Mouse (Mus musculus): ENCODE measurements around the gene Exoc3l.
"Not testable (repeated sequence)": the region's sequence is repeated elsewhere in the genome, so short reads cannot be mapped to it uniquely, and the experiment has no call there.

Gene Exoc3l

DNA sequence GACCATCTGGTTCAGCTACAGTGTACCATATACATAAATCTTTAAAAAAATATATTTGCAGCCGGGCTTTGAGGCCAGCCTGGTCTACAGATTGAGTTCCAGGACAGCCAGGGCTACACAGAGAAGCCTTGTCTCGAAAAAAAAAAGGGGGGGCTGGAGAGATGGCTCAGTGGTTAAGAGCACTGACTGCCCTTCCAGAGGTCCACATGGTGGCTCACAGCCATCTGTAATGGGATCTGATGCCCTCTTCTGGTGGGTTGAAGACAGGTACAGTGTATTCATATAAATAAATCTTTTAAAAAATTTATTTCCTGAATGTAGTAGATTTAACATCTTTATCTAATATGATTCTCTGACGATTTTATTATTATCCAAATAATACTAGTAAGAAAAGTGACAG lies 4.1 kb downstream of the Exoc3l start:
- DNase-seq (ENCODE audit: low spot score in 2 of 2) = not testable (repeated sequence)

DNA sequence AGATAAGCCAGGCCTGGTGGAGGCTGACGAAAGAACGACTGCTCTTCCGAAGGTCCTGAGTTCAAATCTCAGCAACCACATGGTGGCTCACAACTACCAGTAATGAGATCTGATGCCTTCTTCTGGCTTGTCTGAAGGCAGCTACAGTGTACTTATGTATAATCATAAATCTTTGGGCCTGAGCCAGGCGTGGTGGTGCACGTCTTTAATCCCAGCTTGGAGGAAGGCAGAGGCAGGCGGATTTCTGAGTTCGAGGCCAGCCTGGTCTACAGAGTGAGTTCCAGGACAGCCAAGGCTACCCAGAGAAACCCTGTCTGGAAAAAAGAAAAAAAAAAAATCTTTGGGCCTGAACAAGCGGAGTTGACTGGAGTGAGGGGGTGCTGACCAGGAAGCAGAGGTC lies 4.5 kb downstream of the Exoc3l start:
- not testable (repeated sequence) for DNase-seq (ENCODE audit: low spot score in 2 of 2)

DNA sequence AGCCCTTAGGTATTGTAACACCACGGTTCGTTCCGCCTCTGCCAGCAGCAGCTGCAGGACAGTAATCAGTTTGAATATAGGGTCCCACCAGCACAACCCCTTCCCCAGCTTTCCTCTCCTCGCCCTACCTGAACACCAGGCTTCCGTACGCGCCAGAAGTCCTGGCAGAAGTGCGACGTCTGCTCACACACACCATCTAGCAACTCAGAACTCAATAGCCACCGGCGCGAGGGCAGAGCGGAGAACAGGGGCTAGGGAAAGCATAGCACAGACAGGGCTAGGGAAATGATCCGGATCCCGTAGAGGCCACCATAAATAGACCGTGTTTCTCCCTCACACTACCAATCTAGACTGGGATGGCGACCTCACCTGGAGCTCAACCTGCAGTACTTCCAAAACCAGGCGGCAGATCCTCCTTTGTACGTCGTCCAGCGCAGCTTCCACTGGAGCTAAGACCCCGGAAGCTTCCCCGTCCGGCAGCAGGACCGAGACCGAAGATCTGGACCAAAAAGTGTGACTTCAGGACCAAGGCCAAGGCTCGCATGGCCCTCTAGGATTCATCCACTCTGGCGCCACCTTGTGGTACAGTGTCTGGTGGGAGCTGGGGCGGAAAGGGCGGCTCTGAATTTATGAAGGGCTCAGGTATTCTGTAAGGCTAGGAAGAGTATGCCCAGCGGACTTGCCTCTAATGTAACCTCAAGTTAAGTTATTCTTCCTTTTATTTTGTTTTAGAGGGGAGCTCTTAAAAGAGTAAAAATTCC lies 5.2 kb downstream of the Exoc3l start:
- DNase-seq (ENCODE audit: low spot score in 2 of 2) = peak; percentile 79 to 89

DNA sequence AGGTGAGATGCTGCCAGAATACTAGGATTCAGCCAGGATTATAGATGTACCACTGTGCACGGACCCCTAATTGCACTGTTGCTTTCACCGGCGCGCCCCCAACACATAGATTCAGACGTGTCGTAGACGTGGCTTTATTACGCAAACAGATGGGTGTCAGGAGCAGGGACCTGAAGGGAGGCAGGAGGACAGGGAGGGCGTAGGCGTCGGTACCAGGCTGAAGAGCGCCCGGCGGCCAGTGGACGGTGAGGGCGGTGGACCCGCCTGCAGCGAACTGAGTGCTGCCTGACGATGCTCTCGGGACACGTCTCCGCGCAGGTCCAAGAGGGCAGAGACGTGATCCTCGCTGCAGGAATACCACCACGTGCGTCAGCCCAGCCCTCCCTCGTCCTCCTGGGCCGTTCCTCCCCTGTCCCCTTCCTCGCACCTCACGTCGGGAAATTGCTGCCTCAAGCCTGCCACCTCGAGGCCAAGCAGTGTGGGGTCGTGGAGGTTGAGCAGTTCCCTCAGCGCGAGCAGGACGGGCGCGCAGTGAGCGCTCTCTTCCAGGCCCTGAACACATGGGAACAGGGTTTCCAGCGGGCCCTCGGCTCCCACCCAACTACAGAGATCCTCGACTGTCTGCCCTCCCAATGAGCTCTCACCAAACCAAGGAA lies 6.0 kb downstream of the Exoc3l start, which contains the start of gene 4931428F04Rik:
Gene 4931428F04Rik (minus strand): TSS at position 60 of the 656 bp plus-strand sequence.
- DNase-seq (ENCODE audit: low spot score in 2 of 2) = no peak

DNA sequence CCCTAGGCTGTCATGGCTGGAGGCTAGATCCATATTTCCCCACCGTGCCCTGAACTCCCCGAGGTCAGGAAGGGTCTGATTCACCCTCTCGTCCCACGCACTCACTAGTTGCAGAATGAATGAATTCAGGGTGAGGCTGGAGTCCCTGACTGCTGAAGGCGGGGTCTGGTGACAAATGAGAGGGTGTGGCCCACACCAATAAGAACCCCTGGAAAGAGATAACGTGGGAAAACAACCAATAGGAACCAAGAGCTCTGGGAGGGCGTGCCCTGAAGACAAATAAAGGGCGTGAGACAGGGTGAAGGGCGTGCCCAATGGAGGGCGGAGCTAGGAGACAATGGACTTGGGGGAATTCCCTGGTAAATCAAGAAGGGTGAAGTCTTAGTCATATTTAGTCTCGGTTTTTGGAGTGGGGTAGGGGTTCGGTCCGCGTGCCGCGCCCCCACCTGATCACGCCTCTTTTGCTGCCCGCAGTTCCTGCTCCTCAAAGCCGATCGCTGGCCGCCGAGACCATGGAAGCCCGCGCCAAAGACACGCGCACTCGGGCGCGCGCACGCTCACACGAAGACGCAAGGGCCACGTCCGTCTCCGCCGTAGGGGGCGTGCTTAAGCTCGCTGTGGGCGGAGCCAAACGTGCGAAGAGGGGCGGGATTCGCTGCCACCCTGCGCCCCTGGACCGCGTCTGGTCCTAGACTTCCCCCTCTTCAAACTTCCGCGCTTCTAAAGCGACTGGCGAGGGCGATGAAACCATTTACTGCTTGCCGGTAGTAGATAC lies 6.8 kb downstream of the Exoc3l start:
- DNase-seq (ENCODE audit: low spot score in 2 of 2) = peak; percentile 85 to 90

DNA sequence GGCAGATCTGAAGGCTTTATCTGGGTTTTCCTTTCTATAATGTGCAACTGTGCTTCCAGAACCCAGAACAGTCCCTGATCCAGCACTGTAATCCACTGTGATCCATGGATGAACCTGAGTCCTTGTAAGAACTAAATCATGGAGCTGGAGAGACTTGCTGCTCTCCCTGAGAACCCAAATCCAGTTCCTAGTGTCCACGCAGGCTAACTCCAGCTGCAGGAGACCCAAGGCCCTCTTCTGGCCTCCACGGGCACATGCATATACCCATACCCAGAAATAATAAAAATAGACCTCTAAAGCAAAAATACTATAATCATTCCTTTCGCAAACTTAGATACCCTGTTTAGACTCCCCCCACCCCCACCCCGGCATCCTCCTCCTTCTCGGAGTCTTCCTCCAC lies 7.7 kb downstream of the Exoc3l start:
- no peak for DNase-seq (ENCODE audit: low spot score in 2 of 2)

DNA sequence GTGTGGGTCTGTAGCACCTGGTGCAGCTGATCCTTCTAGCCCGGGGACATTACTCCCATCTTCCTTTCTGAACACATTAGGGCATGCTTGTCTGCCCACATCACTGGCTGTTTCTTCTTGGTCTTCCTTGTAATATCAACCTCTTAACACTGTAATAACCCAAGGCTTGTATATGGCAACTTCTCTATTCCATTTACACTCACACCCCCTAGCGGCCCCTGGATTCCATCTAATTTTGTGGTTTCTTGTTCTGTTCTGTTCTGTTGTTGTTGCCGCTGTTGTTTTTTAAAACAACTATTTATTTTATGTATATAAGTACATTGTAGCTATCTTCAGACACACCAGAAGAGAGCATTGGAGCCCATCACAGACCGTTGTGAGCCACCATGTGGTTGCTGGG lies 9.0 kb downstream of the Exoc3l start:
- DNase-seq (ENCODE audit: low spot score in 2 of 2) = no peak

DNA sequence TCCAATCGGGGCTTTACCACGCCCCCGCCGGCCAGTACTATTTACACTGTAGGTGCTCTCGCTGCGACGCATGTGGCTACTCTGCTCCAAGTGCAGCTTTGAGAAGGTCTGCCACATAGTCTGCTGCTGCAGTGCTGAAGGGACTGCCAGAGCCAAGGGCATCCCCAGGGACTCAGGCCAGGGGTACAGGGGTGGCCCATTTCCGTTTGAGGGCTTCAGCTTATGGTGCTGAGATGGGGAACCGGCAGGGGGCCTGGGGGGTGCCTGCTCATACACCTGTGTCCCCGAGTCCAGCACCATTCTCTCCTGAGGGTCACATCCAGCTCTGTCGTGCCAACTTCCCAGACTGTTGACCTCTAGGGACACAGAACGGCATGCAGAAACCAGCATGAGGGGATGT lies 10.4 kb downstream of the Exoc3l start:
- DNase-seq (ENCODE audit: low spot score in 2 of 2) = no peak

DNA sequence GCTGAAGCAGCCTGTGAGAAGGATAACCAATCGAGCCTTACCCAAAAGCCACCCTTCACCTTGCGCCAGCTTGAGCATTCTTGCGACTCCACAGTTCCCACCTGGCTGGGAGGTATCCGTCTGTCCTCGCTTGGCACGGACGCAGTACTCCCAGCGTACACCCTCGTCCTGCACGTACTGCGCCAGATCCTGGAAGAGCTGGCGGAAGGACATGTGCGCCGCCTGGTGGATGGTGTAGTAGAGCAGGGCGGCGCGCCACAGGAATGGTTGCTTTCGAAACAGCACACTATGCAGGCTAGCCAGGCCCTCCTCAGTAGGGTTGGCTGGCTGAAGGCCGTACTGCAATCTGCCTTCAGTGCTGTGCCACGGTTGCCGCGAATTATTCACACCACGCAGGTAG lies 12.8 kb downstream of the Exoc3l start:
- DNase-seq (ENCODE audit: low spot score in 2 of 2) = peak in 1 of 2 experiments; percentile 31

DNA sequence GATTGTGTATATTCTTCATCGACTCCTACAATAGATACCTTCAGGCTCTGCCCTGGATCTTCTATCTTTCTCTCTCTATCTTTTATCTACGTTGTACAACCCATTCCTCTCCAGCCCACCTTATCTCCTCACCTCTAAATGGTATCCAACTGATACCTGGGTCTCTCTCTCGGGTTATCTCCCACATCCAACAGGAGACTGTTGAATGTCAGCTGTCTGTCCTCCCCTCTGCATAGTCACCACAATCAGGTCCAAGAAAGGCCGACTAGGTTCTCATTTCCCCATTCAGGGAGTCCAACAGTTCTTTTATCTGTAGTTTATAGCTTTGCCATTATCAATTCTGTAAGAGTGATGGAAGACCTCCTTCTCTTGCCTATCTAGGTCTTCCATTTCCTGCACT lies 13.7 kb downstream of the Exoc3l start:
- no peak for DNase-seq (ENCODE audit: low spot score in 2 of 2)

DNA sequence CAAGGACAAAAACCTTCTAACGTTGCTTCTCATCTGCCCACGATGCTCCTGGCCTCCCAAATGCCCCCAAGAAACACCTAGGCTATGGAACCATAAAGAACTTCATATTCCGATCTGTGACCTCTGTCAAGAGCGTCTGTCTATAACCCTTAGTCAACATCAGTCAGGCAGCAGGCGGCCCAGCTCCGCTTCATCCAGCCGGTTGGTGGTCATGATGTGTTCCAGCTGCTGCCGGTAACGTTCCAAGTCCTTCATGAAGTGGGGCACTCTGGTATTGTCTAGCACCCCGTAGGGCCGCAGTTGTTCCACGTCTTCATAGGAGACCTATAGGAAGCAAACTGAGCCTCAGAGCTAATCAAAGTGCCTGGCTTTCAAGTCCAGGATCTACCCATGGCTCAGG lies 14.1 kb downstream of the Exoc3l start:
- no peak for DNase-seq (ENCODE audit: low spot score in 2 of 2)

DNA sequence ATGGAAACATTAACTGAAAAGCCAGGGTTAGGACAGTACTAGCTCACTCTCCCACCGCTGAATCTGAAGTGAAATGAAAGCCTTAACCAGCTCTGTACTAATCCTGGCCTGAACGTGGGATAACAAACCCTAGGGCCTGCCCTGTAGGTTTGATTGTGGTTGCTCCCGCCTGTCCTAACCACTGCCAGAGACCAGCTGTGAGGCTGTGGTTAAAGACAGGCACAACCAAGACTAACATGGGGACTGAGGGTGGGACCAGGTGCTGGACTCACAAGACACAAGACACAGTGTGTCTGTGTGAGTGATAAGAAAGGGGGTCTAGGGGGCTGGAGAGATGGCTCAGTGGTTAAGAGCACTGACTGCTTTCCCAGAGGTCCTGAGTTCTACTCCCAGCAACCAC lies 15.3 kb downstream of the Exoc3l start:
- no peak for DNase-seq (ENCODE audit: low spot score in 2 of 2)

DNA sequence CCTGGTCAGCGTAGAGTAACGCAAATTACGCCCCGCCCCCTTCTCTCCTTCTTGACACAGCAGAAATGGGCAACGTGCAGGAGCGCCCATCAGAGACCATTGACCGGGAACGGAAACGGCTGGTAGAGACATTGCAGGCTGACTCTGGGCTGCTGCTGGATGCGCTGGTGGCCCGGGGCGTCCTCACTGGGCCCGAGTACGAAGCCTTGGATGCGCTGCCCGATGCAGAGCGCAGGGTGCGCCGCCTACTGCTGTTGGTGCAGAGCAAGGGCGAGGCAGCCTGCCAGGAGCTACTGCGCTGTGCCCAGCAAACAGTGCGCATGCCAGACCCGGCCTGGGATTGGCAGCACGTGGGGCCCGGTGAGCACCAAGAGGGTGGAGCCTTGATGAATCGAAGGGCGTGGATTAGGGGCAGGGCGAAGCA lies 17.0 kb downstream of the Exoc3l start:
- DNase-seq (ENCODE audit: low spot score in 2 of 2) = peak in 1 of 2 experiments; percentile 77

DNA sequence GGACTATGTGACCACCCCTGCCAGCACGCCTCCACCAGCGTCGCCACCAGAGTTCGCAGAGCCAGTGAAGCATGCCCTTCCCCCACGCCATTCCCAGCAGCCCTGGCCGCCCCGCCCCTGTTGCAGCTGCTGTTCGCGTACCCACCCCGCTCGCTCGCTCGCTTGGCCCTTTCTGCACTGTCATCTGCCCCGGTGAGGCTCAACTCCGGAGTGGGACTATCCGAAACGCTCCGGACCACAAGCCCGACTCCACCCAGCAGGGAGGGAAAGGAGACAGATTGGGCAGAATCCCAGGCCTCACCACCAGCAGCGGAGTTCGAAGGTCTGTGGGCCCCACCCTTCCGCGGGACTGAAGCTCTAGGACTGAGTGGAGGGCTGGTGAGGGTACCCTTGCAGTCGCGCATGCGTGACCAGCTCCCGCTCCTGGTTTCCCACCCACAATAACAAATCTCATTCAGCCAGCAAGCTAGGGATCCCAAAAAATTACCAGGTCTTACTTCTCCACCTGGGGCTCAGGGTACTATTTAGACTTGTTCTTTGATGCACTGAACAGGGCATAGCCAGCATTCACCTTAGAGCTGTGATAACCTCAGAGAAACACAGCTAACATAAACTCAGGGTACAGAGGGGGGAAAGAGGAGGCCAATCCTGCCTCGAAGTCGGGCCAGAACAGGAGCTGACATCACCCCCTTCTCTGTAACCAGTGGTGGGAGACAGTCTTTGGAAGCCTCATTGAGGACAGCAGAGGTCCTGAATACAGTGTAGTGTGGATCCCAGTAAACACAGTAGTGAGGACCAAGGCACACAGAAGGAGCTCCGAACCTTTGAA lies 19.4 kb downstream of the Exoc3l start:
- DNase-seq (ENCODE audit: low spot score in 2 of 2) = peak in 1 of 2 experiments; percentile 34

DNA sequence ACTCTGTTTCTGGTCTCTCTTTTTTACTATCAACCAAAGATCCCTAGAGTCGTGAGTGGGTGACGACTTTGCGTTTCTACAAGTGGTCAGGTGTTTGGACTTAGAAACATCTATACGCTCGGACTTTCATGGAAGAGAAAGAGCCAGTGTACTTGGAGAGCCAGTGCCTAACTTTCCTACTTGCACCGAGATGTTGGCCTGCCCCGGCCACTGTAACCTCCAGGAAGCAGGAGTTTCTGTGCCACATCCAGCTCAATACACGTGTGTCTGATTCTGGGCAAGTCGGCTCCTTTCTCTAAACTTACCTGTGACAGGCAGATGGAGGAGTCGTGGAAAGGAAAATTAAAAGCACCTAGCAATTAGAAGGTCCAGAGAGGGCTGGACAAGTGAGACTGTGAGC lies 20.1 kb downstream of the Exoc3l start, which contains the start of gene Nol3:
Gene Nol3 (plus strand): TSS at position 301 of the 400 bp plus-strand sequence.
- DNase-seq (ENCODE audit: low spot score in 2 of 2) = no peak

DNA sequence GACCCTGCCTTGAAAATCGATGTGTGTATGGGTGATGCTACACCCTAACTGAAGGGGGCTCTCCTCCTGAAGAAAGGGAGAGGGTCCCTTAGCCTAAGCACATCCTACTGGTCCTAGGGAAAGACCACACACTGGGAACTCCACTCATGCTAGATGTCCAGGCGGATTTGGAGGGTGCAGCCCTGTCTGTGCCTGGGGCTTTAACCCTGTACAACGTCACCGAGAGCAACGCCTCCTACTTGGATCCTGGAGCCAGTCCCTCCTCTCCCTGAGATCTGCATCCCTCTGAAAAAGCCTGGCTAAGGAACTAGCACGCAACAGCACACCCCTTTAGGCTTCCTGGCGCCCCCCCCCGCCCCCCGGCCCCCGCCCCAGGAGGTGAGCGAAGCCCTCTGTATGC lies 20.5 kb downstream of the Exoc3l start:
- no peak for DNase-seq (ENCODE audit: low spot score in 2 of 2)

DNA sequence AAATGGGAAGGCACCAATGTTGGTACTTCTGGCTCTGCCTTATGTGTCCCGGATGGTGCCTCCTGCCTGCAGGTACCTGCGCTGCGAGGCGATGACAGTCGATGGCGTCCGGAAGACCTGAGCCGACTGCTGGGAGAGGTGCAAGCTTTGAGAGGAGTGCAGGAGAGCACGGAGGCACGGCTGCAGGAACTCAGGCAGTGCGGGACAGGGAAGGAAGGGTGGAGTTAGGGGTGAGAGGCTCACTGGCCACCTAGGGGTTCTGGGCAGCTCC lies 25.1 kb downstream of the Exoc3l start:
- DNase-seq (ENCODE audit: low spot score in 2 of 2) = no peak

DNA sequence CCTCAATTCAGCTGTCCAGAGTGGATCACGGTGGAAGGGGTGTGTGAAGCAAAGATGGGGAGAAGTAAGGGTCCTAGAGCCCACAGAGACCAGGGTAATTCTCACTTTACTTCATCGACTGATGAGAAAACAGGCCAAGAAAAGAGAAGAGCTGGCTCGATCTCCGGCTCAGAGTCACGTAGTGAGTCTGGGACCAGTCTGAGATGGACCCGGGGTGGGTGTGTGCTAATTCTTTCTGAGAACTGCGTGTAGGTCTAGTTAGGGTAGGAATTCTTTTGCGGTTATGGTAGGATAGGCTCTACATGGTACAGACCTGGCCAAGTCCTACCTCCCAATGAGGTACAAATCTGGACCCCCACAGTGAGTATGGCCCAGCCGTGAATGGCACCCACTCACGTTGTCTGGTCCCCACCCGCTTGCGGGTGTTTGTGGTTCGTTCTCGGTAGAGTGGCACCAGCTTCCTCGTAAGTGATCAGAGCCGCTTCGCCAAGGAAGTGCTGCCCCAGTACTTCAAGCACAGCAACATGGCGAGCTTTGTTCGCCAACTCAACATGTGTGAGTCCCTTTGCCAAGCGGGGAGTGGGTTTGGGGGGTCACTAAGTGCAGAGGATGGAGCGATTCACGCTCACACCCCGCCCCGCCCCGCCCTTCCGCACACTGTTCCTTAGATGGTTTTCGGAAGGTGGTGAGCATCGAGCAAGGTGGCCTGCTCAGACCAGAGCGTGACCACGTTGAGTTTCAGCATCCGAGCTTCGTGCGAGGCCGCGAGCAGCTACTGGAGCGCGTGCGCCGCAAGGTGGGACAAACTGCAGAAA lies 25.6 kb downstream of the Exoc3l start:
- no peak for DNase-seq (ENCODE audit: low spot score in 2 of 2)

DNA sequence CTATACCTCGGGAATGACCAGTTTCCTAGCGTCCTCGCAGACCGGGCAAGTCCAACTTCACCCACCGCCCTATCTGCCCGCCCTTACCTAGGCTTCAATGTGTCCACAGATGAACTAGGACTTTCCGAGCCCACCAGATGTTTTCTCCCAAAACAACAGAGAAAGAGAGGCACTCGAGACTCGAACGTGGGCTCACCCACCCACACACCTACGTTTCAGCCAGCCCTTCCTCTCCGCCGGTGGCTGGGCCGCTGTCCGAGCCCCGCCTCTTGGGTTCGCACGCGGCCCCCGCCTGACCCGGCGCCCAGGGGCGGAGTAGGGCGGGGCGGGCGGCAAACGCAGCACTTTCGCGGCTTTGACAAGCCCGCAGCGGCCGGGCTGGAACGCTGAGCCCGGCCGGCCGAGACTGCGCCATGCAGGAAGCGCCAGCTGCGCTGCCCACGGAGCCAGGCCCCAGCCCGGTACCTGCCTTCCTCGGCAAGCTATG lies 26.4 kb downstream of the Exoc3l start, which contains the start of gene Hsf4:
Gene Hsf4 (plus strand): TSS at position 341 of the 487 bp plus-strand sequence.
- peak; percentile 50 to 62 for DNase-seq (ENCODE audit: low spot score in 2 of 2)

DNA sequence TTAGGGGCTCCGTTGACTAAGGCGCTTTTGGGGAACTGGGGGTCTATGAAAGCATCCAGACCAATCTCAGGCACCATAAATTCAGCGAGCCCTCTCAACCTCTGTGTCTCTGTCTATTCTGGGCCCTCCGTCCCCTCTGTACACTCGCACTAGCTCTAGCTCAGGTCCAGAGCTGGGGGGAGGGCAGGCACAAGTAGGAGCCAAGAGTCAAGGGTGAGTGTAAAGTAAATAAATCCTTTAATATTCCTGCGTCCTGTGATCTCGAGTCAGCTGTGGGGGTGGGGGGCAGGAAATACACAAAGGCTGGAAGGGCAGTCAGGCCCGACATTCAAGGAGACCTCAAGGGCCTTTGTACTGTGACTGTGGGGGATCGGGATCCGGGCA lies 26.8 kb downstream of the Exoc3l start:
- DNase-seq (ENCODE audit: low spot score in 2 of 2) = no peak

Data from urinary bladder, adult 18-20 months (tissue).